Mouse (Mus musculus) heart, adult 2 months (tissue): ENCODE measurements at regions not wholly inside any gene's neighbourhood (a gene's known extent, or its start where the extent isn't known, plus 50 kb on each side); places are given as distances from the start of the nearest gene placed in this dataset.

Experiments used
- CTCF ChIP-seq: fragments of 200-600 bp; IDR thresholded peaks from 2 replicates; pipeline ENCODE4 v1.8.1; 2022; ENCODE audit warnings: antibody characterized with exemption, mild to moderate bottlenecking, moderate library complexity
- POLR2A ChIP-seq: fragments of 200-500 bp; IDR thresholded peaks from 2 replicates; pipeline ENCODE4 v1.6.1; 2011; ENCODE audit warnings: mild to moderate bottlenecking, low read depth, low read length, control low read depth; ENCODE audit not compliant: insufficient read depth

DNA sequence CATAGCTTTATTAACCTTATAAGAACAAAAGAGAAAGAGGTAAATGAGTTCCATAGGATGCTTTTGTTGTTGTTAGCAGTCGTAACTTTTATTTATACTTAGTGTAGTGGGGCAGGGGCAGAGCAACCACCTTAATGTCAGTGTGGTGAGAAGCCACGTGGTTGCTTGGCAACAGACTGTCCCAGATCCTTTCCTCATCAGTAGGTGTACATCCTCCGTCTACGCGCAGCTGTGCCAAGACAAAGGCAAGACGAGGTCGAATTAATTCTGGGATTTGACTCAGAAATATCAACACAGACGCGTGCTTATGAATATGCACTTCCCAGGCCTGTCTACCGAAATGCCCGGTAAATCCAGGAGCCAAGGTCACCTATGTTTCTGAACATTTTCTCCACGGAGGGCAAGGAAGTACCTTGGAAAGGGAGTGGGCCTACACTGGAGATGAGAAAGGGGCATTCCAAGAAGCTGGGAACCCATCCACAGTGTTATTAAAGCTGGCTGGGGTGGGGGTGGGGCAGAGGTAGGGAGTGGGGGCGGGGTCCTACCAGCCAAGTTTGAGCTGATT is 58.4 kb upstream of the Iqsec3 start:
- TF ChIP-seq CTCF, result no peak
- no peak for TF ChIP-seq POLR2A
